Mouse (Mus musculus): ENCODE data around the gene Enpp1. TPM values are rescaled to one million over a fixed set of nuclear protein-coding genes. Genes with fewer than 3 reads are reported as not detected.
A peak's percentile ranks its signal among the peaks of the same experiment; 100 is the strongest.

Enpp1 gene
- total and polyA plus RNA-seq, 3 experiments = 0.12 to 0.15 TPM; not detected in 1

DNA sequence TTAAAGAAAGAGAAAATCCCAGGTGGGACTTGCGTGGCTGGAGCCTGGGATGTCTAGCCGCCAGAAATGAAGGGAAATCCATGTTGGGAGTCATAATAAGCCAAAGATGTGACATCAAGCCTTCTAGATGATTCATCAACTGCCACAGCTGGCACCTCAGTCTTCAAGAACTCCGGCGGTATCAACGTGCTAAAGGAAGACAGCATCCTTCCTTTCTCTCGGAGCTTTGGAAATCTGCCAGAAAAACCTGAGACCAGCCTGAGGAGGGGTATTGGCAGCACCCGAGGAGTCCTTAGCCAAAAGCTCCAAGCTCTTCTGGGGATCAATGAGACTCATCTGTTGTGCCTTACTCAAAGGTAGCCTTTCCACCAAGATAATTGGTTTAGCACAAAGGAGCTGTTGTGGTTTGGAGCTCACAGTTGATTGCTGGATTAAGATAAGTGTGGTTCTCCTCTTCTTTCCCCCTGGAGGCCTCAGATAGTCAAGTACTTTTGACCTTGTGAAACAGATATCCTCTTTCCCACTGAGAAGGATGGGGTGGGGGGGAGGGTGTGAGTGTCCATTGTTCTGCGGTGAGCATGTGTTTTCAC is 46.5 kb upstream of the Enpp1 start (continued):
- TF ChIP-seq MYB (IDR thresholded peaks at IDR 0.05; ENCODE audit: low read depth, low read length) = peak; percentile 85
- no peak for TF ChIP-seq TBP (IDR thresholded peaks at IDR 0.05; ENCODE audit: low read depth, low read length)
- TF ChIP-seq TCF12 (IDR thresholded peaks at IDR 0.05; ENCODE audit: low read depth, low read length) = peak; percentile 96
- no peak for TF ChIP-seq GABPA (IDR thresholded peaks at IDR 0.05; ENCODE audit: low read depth, low read length)
- TF ChIP-seq CHD1 (IDR thresholded peaks at IDR 0.05; ENCODE audit: low read depth, low read length) = no peak
- TF ChIP-seq JUND (IDR thresholded peaks at IDR 0.05; ENCODE audit: low read depth, low read length) = peak; percentile 55; the same call in 1 of the 2 replicates
- no peak for TF ChIP-seq NRF1 (IDR thresholded peaks at IDR 0.05; ENCODE audit: insufficient read depth, low read depth, low read length, poor library complexity, severe bottlenecking)

DNA sequence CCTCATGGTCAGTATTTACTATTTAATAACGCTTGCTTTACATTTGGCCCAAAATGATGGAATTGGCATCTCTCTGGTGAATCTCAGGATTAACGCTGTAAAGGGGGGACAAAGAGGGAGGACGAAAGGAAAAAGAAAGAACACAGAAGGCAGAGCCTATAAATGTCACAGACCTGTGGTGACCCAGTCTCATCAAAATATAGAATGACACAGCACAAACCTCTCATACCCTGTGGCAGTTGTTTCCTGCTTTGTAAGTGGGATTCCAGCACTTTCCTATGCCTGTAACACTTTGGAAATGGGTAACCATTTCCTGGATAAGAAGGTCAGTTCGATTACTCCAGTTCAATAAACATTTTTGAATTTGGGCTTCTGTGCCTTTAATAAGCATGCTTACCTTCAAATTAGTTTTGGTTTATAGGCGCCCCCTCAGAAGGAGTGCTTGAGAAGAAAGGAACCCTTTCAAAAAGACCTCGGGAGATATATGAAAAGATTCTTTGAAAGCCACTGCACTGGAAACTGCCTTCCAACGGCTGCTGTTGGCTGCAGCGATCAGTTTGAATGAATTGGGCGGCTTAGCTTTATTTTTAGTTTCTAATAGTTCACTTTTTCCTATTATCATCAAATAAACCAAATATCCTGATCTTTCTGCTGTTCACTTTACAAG is 43.0 kb upstream of the Enpp1 start:
- H3K9me3 ChIP-seq (replicated peaks; ENCODE audit: insufficient read depth, low read length) = no peaks in the 10 kb centered on the region
- no peak for TF ChIP-seq KAT2A (conservative IDR thresholded peaks at IDR 0.05; ENCODE audit: low read depth, low read length)
- no peak overlapping the region; the same call in 1 of the 2 replicates for H3K9ac ChIP-seq (ENCODE audit: control insufficient read depth, low read depth, low read length, poor library complexity, severe bottlenecking)
- H3K27me3 ChIP-seq (ENCODE audit: control insufficient read depth in 1 of 2, insufficient read depth in 2 of 2, low read length in 2 of 2) = no peaks in the 10 kb centered on the region
- peak; percentile 16 for DNase-seq (ENCODE audit: low read depth, low spot score)
- peak overlapping the region; percentile 67; the same call in 1 of the 2 replicates for H3K27ac ChIP-seq (ENCODE audit: control insufficient read depth, low read depth, low read length)
- peaks cover 13 to 25% of the 10 kb centered on the region in 2 experiments for H3K4me1 ChIP-seq (ENCODE audit: control insufficient read depth in 1 of 2, insufficient read depth in 2 of 2, low read length in 2 of 2)
- peak overlapping the region in 1 of 2 experiments; percentile 90; a peak in 2 of 4 replicates for H3K4me3 ChIP-seq (ENCODE audit: control insufficient read depth in 1 of 2, insufficient read depth in 1 of 2, low read depth in 2 of 2, low read length in 2 of 2)
- H3K36me3 ChIP-seq (ENCODE audit: control insufficient read depth in 1 of 2, insufficient read depth in 2 of 2, low read length in 2 of 2) = peaks cover 0 to 30% of the 10 kb centered on the region in 2 experiments; a peak in 2 of 4 replicates
- no peaks in the 10 kb centered on the region for H3K79me2 ChIP-seq (ENCODE audit: control insufficient read depth, insufficient read depth, low read length, poor library complexity)

DNA sequence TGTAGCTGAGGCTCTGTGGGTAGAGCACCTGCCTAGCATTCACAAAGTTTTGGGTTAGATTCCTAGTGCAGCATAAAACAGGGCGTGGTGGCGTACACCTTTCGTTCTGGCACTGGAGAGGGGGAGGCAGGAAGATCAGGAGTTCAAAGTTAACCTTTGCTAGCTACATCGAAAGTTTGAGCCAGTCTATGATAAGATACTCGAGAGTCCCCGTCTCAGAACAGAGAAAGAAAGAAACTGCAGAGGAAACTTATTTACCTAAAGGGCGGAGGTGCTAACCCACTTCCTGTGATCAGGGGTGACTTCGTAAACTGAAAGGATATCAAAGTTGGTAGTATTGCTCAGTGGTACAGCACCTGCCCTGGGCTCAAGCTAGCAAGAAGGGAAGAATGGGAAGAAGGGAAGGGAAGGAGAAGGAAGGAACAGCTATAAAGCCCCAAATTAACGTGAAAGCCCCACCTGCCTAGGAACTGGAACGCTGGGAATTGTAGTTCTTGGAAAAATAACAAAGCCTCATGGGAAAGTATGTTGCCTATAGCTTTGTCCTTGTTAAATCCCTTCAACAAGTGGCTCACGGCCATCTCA is 42.4 kb upstream of the Enpp1 start:
- Histone ChIP-seq H3K4me1 (ENCODE audit: control insufficient read depth in 1 of 2, insufficient read depth in 2 of 2, low read length in 2 of 2) (peaks cover 13 to 25% of the 10 kb centered on the region in 2 experiments), H3K79me2 (ENCODE audit: control insufficient read depth, insufficient read depth, low read length, poor library complexity) (no peaks in the 10 kb centered on the region), H3K9me3 (replicated peaks; ENCODE audit: insufficient read depth, low read length) (no peaks in the 10 kb centered on the region), H3K4me3 (ENCODE audit: control insufficient read depth in 1 of 2, insufficient read depth in 1 of 2, low read depth in 2 of 2, low read length in 2 of 2) (peak overlapping the region; percentile 90 to 93), H3K27me3 (ENCODE audit: control insufficient read depth in 1 of 2, insufficient read depth in 2 of 2, low read length in 2 of 2) (no peaks in the 10 kb centered on the region), H3K36me3 (ENCODE audit: control insufficient read depth in 1 of 2, insufficient read depth in 2 of 2, low read length in 2 of 2) (peaks cover 0 to 28% of the 10 kb centered on the region in 2 experiments; a peak in 2 of 4 replicates), H3K9ac (ENCODE audit: control insufficient read depth, low read depth, low read length, poor library complexity, severe bottlenecking) (peak overlapping the region; percentile 62), H3K27ac (ENCODE audit: control insufficient read depth, low read depth, low read length) (peak overlapping the region; percentile 67)
- peak; percentile 73 for DNase-seq (ENCODE audit: low read depth, low spot score)
- TF ChIP-seq BHLHE40 (IDR thresholded peaks at IDR 0.05; ENCODE audit: borderline replicate concordance, low read depth, low read length) (no peak), HCFC1 (IDR thresholded peaks at IDR 0.05; ENCODE audit: low read depth, low read length) (peak; percentile 82), POLR2AphosphoS5 (IDR thresholded peaks at IDR 0.05; ENCODE audit: borderline replicate concordance, low read depth, low read length) (no peak), SMC3 (IDR thresholded peaks at IDR 0.05; ENCODE audit: low read depth, low read length) (no peak), MAFK (IDR thresholded peaks at IDR 0.05; ENCODE audit: borderline replicate concordance, low read depth, low read length) (no peak), UBTF (IDR thresholded peaks at IDR 0.05; ENCODE audit: borderline replicate concordance, insufficient read depth, low read depth, low read length) (no peak), NELFE (IDR thresholded peaks at IDR 0.05; ENCODE audit: low read depth, low read length) (peak; percentile 64), MYB (IDR thresholded peaks at IDR 0.05; ENCODE audit: low read depth, low read length) (no peak; the same call in 1 of the 2 replicates), TAL1 (IDR thresholded peaks at IDR 0.05; ENCODE audit: low read length) (no peak), MEF2A (IDR thresholded peaks at IDR 0.05; ENCODE audit: extremely low read depth, insufficient replicate concordance, low read depth, low read length, poor library complexity, severe bottlenecking) (no peak), USF1 (IDR thresholded peaks at IDR 0.05; ENCODE audit: low read depth, low read length) (no peak), ZNF384 (IDR thresholded peaks at IDR 0.05; ENCODE audit: low read depth, low read length) (no peak), ZC3H11A (IDR thresholded peaks at IDR 0.05; ENCODE audit: low read depth, low read length) (no peak), POLR2AphosphoS2 (IDR thresholded peaks at IDR 0.05; ENCODE audit: low read length) (0 out of 2 replicates have a peak, but pooled peaks have one; percentile 42), ZKSCAN1 (IDR thresholded peaks at IDR 0.05; ENCODE audit: low read depth, low read length) (no peak), GATA1 (IDR thresholded peaks at IDR 0.05; ENCODE audit: low read depth, low read length) (peak; percentile 24; the same call in 1 of the 2 replicates), MYC (IDR thresholded peaks at IDR 0.05; ENCODE audit: low read depth, low read length) (0 out of 2 replicates have a peak, but pooled peaks have one; percentile 31), MAZ (IDR thresholded peaks at IDR 0.05; ENCODE audit: low read depth, low read length) (0 out of 2 replicates have a peak, but pooled peaks have one; percentile 29), TCF12 (IDR thresholded peaks at IDR 0.05; ENCODE audit: low read depth, low read length) (peak; percentile 21; the same call in 1 of the 2 replicates), CHD1 (IDR thresholded peaks at IDR 0.05; ENCODE audit: low read depth, low read length) (no peak)

Measured in MEL (cell line).